Mouse (Mus musculus) heart, adult 2 months (tissue): Measurements from ENCODE around the gene Ctbs. TPM values are rescaled to one million over a fixed set of nuclear protein-coding genes. Genes with fewer than 3 reads are reported as not detected.

Experiments
- DNase-seq, 2 experiments: peaks; one replicate each; pipeline ENCODE4 v3.0.0; 2021
- H3K27ac ChIP-seq: fragments of 200-600 bp; 2 replicates; pipeline ENCODE4 v1.8.1; 2022
- H3K27me3 ChIP-seq: fragments of 200-500 bp; 2 replicates; pipeline ENCODE4 v1.6.1; 2012; ENCODE audit warnings: mild to moderate bottlenecking, low read length, inconsistent platforms, mixed read lengths; ENCODE audit not compliant: control insufficient read depth, insufficient read depth
- H3K36me3 ChIP-seq: fragments of 200-500 bp; 2 replicates; pipeline ENCODE4 v1.6.1; 2012; ENCODE audit warnings: low read length, inconsistent platforms; ENCODE audit not compliant: control insufficient read depth, insufficient read depth
- H3K4me1 ChIP-seq: fragments of 200-500 bp; 2 replicates; pipeline ENCODE4 v1.6.1; 2011; ENCODE audit warnings: low read length; ENCODE audit not compliant: control insufficient read depth, insufficient read depth
- H3K4me3 ChIP-seq: fragments of 200-600 bp; 2 replicates; pipeline ENCODE4 v1.8.1; 2022
- H3K79me2 ChIP-seq: fragments of 200-500 bp; replicated peaks from 2 replicates; pipeline ENCODE4 v1.6.1; 2012; ENCODE audit warnings: mild to moderate bottlenecking, inconsistent platforms, low read length, moderate library complexity, mixed read lengths; ENCODE audit not compliant: control insufficient read depth, insufficient read depth
- H3K9ac ChIP-seq: fragments of 200-500 bp; 2 replicates; pipeline ENCODE4 v1.6.1; 2012; ENCODE audit warnings: low read depth, mild to moderate bottlenecking, control low read depth, inconsistent platforms, low read length, mixed read lengths
- CTCF ChIP-seq: fragments of 200-600 bp; IDR thresholded peaks from 2 replicates; pipeline ENCODE4 v1.8.1; 2022; ENCODE audit warnings: antibody characterized with exemption, mild to moderate bottlenecking, moderate library complexity
- EP300 ChIP-seq: fragments of 200-500 bp; IDR thresholded peaks from 2 replicates; pipeline ENCODE4 v1.6.1; 2011; ENCODE audit warnings: low read depth, low read length, control low read depth; ENCODE audit not compliant: insufficient read depth
- POLR2A ChIP-seq: fragments of 200-500 bp; IDR thresholded peaks from 2 replicates; pipeline ENCODE4 v1.6.1; 2011; ENCODE audit warnings: mild to moderate bottlenecking, low read depth, low read length, control low read depth; ENCODE audit not compliant: insufficient read depth
- WGBS: fragments of 180-500 bp; shearing (Covaris S2); methylation state at CpG from one replicate; pipeline ENCODE4 v1.1.7; 2018; 5-methylcytosine and 5-hydroxymethylcytosine counted together
- intact Hi-C: fragments of 180-260 bp; cut with DNase I; formaldehyde crosslinking; loops from one replicate; pipeline ENCODE4 v1.15.1; 2025
- polyA plus RNA-seq: library from polyadenylated mRNA; depleted of rRNA; stranded (reverse); fragments of >200 nt; gene quantifications from 2 replicates; pipeline ENCODE4 v1.2.3, GENCODE M21; 2012
- total RNA-seq, 2 experiments: library from RNA; stranded (reverse); gene quantifications; 2 replicates each; pipeline ENCODE4 v1.2.3; 2021

The Ctbs gene
- total and polyA plus RNA-seq, 3 experiments, result 1.7 to 3.7 (median 3.2) TPM

GRCm38 (mm10) chr3:146434686-146435085 is 14.9 kb upstream of the Ctbs start:
- H3K36me3 ChIP-seq, result no peaks in the 10 kb centered on the region

GRCm38 (mm10) chr3:146435533-146435932 is 14.1 kb upstream of the Ctbs start:
- H3K79me2 ChIP-seq, result no peaks in the 10 kb centered on the region
- TF ChIP-seq CTCF (no peak), POLR2A (no peak), EP300 (no peak)
- no peaks in the 10 kb centered on the region for H3K27me3 ChIP-seq
- no peak overlapping the region for H3K4me3 ChIP-seq
- no peak overlapping the region for H3K9ac ChIP-seq
- 93% methylated on average over 11 of the region's 11 CpGs for WGBS
- no peak overlapping the region for H3K27ac ChIP-seq
- intact Hi-C loops, result no loop called here
- no peaks in the 10 kb centered on the region for H3K4me1 ChIP-seq
- no peak for DNase-seq
- H3K36me3 ChIP-seq, result no peaks in the 10 kb centered on the region

More at GRCm38 (mm10) chr3:146434686-146435085, 14.9 kb upstream of the Ctbs start:
- H3K27ac ChIP-seq, result no peak overlapping the region
- DNase-seq, result no peak
- TF ChIP-seq POLR2A (no peak), EP300 (no peak), CTCF (no peak)
- H3K4me3 ChIP-seq, result no peak overlapping the region
- H3K4me1 ChIP-seq, result no peaks in the 10 kb centered on the region
- 95% methylated on average over 8 of the region's 8 CpGs for WGBS
- no peaks in the 10 kb centered on the region for H3K79me2 ChIP-seq
- H3K27me3 ChIP-seq, result no peaks in the 10 kb centered on the region
- intact Hi-C loops, result no loop called here
- no peak overlapping the region for H3K9ac ChIP-seq

- TF ChIP-seq CTCF, result no peak
- no peak for TF ChIP-seq POLR2A
- TF ChIP-seq EP300, result no peak
- H3K27ac ChIP-seq, result no peak overlapping the region
- H3K36me3 ChIP-seq, result no peaks in the 10 kb centered on the region
- intact Hi-C loops, result no loop called here
- no peak for DNase-seq
- no peaks in the 10 kb centered on the region for H3K4me1 ChIP-seq
- no peak overlapping the region for H3K4me3 ChIP-seq
- H3K27me3 ChIP-seq, result no peaks in the 10 kb centered on the region
- H3K9ac ChIP-seq, result no peak overlapping the region
- 91% methylated on average over 8 of the region's 8 CpGs for WGBS
- H3K79me2 ChIP-seq, result no peaks in the 10 kb centered on the region
Observed at GRCm38 (mm10) chr3:146436114-146436513, 13.5 kb upstream of the Ctbs start.

GRCm38 (mm10) chr3:146440011-146440410 is 9.6 kb upstream of the Ctbs start:
- no peaks in the 10 kb centered on the region for H3K4me1 ChIP-seq
- no peak overlapping the region for H3K27ac ChIP-seq
- intact Hi-C loops, result no loop called here
- H3K79me2 ChIP-seq, result no peaks in the 10 kb centered on the region
- TF ChIP-seq CTCF (no peak), POLR2A (no peak), EP300 (no peak)
- no peak overlapping the region for H3K9ac ChIP-seq
- H3K36me3 ChIP-seq, result no peaks in the 10 kb centered on the region
- DNase-seq, result no peak
- WGBS, result 94% methylated on average over 12 of the region's 12 CpGs
- no peak overlapping the region for H3K4me3 ChIP-seq
- H3K27me3 ChIP-seq, result no peaks in the 10 kb centered on the region

- H3K79me2 ChIP-seq, result no peaks in the 10 kb centered on the region
- no peak for DNase-seq
- WGBS, result 73% methylated on average over 7 of the region's 7 CpGs
- H3K9ac ChIP-seq, result no peak overlapping the region
- no peak overlapping the region for H3K27ac ChIP-seq
- H3K4me3 ChIP-seq, result no peak overlapping the region
- no peaks in the 10 kb centered on the region for H3K36me3 ChIP-seq
- TF ChIP-seq POLR2A (no peak), CTCF (no peak), EP300 (no peak)
- H3K4me1 ChIP-seq, result no peaks in the 10 kb centered on the region
- intact Hi-C loops, result no loop called here
- no peaks in the 10 kb centered on the region for H3K27me3 ChIP-seq
Observed at GRCm38 (mm10) chr3:146440422-146440821, 9.2 kb upstream of the Ctbs start.

- TF ChIP-seq POLR2A (no peak), EP300 (no peak)
- Histone ChIP-seq H3K9ac (no peak overlapping the region), H3K27me3 (no peaks in the 10 kb centered on the region), H3K36me3 (no peaks in the 10 kb centered on the region), H3K27ac (no peak overlapping the region), H3K79me2 (no peaks in the 10 kb centered on the region), H3K4me3 (no peak overlapping the region), H3K4me1 (no peaks in the 10 kb centered on the region)
- intact Hi-C loops, result no loop called here
- WGBS, result 90% methylated on average over 7 of the region's 7 CpGs
- DNase-seq, result no peak
Observed at GRCm38 (mm10) chr3:146442484-146442883, 7.1 kb upstream of the Ctbs start.

GRCm38 (mm10) chr3:146442936-146443335 is 6.7 kb upstream of the Ctbs start:
- H3K36me3 ChIP-seq, result no peaks in the 10 kb centered on the region
- no peak overlapping the region for H3K27ac ChIP-seq
- TF ChIP-seq CTCF, result no peak
- no peak for TF ChIP-seq POLR2A
- TF ChIP-seq EP300, result no peak
- no peak for DNase-seq
- H3K27me3 ChIP-seq, result no peaks in the 10 kb centered on the region
- no peaks in the 10 kb centered on the region for H3K4me1 ChIP-seq
- 95% methylated on average over 8 of the region's 8 CpGs for WGBS
- no peak overlapping the region for H3K4me3 ChIP-seq
- intact Hi-C loops, result no loop called here
- no peaks in the 10 kb centered on the region for H3K79me2 ChIP-seq
- no peak overlapping the region for H3K9ac ChIP-seq
